Mouse (Mus musculus) embryo, embryonic 10 days (tissue): ENCODE measurements at regions not wholly inside any gene's neighbourhood (a gene's known extent, or its start where the extent isn't known, plus 50 kb on each side); places are given as distances from the start of the nearest gene placed in this dataset.

Experiments used
- DNase-seq: peaks from one replicate; pipeline ENCODE4 v3.0.0-alpha.2; 2015; ENCODE audit warnings: low spot score

DNA sequence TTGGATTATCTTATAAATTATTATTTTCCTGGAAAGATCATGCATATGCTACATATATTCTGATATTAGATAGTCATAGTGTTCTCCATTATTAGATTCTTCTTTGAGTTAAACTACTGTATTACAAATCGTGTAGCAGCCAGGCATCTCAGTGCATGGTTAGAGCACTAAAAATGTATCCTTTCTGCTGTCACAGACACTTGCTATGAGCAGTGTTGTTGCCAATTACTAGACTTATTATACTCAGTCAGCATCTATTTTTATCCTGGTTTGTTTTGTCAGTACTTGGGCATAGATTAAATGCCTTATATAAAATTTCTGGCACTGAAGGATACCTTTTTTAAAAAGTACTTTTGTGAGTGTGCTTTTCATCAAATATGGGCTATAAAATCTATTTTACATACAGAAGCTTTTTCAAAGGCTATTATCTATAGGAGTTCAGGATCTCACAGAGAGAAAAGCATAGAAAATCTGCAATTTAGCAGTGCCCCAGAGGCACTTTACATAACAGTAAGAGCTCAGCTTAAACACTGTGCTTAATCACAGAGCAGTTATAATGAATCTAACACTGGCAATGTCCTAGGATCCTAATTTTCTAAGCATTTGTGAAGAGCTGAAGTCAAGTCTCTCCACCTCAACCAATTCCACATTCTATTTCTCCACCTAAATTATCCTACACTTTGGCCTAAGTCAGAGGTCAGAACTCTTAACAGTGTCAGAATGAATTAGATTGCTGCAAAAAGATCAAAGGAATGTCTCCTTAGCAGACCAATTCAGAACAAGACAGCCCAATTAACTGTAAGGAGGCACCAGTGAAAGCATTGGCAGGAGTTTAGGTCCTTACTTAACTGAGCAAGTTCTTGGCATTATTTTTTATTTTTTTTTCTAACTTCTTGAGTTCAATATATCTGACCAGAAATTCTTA, 301.8 kb upstream of the Tpm3-rs7 start:
- DNase-seq = peak; percentile 27

DNA sequence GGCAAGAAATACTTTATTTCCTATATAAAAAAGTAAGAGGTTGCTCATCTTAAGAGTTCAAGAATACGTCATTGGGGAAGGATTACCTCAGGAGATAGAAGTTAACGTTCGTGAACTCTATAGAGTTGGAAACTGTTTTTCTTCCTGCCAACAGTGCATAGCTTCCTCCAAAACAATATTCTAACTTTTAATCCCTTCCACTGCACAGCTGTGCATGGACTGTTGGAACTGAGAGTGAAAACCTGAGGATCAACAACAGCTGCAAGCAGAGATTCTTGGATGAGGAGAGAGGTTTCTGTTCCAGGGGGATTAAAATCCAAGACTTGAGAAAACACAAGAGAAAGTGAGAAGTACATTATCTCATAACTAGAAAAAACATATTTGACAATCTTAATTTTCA, 288.2 kb upstream of the Tpm3-rs7 start:
- no peak for DNase-seq
